Mouse (Mus musculus) ES-Bruce4 (cell line): ENCODE results near the gene 5730522E02Rik.

ENCODE experiments used
- CTCF ChIP-seq: IDR thresholded peaks from one replicate; pipeline ENCODE4 v1.8.1; 2011; ENCODE audit warnings: low read depth, low read length
- POLR2A ChIP-seq: IDR thresholded peaks from one replicate; pipeline ENCODE4 v1.8.1; 2011; ENCODE audit warnings: low read length; ENCODE audit not compliant: insufficient read depth

DNA sequence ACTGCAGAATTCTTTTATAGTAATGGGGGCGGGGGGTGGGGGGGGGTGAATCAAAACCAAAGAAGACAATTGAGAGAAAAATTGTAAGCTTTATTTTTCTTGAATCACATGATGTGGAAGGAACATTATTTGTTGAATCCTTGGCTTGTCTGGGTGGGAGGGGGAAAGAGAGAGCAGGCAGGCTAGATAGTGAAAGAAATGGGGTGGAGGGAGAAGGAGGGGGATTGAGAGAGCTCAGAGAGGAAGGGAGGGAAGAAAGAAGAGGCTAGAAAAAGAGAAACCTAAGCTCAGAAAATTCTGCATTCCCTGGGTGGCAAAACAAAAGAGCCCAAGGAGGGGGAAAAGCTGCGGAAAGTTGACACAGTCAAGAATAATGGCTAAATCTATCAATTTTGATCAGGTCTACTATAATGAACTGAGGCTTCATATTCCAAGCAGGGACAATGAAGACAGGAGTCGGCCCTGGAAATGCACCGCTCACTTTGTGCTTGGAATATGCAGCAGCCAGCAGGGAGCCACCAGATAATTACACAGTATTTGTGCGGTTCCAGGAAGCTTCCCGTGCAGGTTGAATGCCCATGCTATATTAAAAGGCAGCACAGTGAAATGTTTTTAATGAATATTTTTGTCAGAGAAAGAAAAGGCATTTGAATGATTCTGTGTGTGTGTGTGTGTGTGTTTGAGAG is 512.9 kb downstream of the 5730522E02Rik start:
- TF ChIP-seq CTCF: no peak
- no peak for TF ChIP-seq POLR2A
